Mouse (Mus musculus) cortical plate, adult 2 months (tissue): Measurements from ENCODE around the gene Abcb5.

Experiments
- CTCF ChIP-seq: fragments of 200-500 bp; IDR thresholded peaks from 2 replicates; pipeline ENCODE4 v1.5.1; 2011; ENCODE audit warnings: mild to moderate bottlenecking, control low read depth, low read length; ENCODE audit not compliant: insufficient read depth; ENCODE audit errors: extremely low read depth
- POLR2A ChIP-seq: fragments of 200-500 bp; IDR thresholded peaks from 2 replicates; pipeline ENCODE4 v1.6.1; 2011; ENCODE audit warnings: mild to moderate bottlenecking, low read length, control low read depth; ENCODE audit not compliant: insufficient read depth; ENCODE audit errors: extremely low read depth

- TF ChIP-seq CTCF, result no peak
- no peak for TF ChIP-seq POLR2A
Measured at GRCm38 (mm10) chr12:118849203-118849861, 116.9 kb downstream of the Abcb5 start.
